Mouse (Mus musculus) C2C12 (cell line): ENCODE measurements around the gene Pus7. TPM values are rescaled to one million over a fixed set of nuclear protein-coding genes. Genes with fewer than 3 reads are reported as not detected.
"Not testable (repeated sequence)": the region's sequence is repeated elsewhere in the genome, so short reads cannot be mapped to it uniquely, and the experiment has no call there.

Experiments
- H3K27me3 ChIP-seq: one replicate; pipeline ENCODE4 v1.6.1; 2011; ENCODE audit not compliant: control insufficient read depth, insufficient read depth, insufficient read length
- H3K36me3 ChIP-seq: one replicate; pipeline ENCODE4 v1.6.1; 2011; ENCODE audit not compliant: control insufficient read depth, insufficient read depth
- H3K4me3 ChIP-seq: one replicate; pipeline ENCODE4 v1.5.1; 2011; ENCODE audit warnings: mild to moderate bottlenecking, control low read depth; ENCODE audit not compliant: poor library complexity, insufficient read depth, severe bottlenecking
- H3K79me2 ChIP-seq: one replicate; pipeline ENCODE4 v1.6.1; 2011; ENCODE audit not compliant: control insufficient read depth, insufficient read depth
- H3K79me3 ChIP-seq: one replicate; pipeline ENCODE4 v1.6.1; 2011; ENCODE audit warnings: low read depth, control low read depth
- H3ac ChIP-seq: one replicate; pipeline ENCODE3; 2011; ENCODE audit warnings: low read depth; ENCODE audit not compliant: control insufficient read depth, insufficient read length
- CEBPB ChIP-seq: IDR thresholded peaks from one replicate; pipeline ENCODE4 v1.6.1; 2011; ENCODE audit warnings: low read depth, mild to moderate bottlenecking, control low read depth, moderate library complexity
- CTCF ChIP-seq: IDR thresholded peaks from one replicate; pipeline ENCODE4 v1.5.1; 2011; ENCODE audit not compliant: control insufficient read depth, insufficient read depth, insufficient read length
- FOSL1 ChIP-seq: IDR thresholded peaks from one replicate; pipeline ENCODE4 v1.8.0; 2011; ENCODE audit warnings: mild to moderate bottlenecking, low read length; ENCODE audit not compliant: poor library complexity, insufficient read depth, severe bottlenecking
- MAX ChIP-seq: IDR thresholded peaks from one replicate; pipeline ENCODE4 v1.6.1; 2011; ENCODE audit warnings: mild to moderate bottlenecking, control low read depth
- MYOD1 ChIP-seq: IDR thresholded peaks from one replicate; pipeline ENCODE4 v1.6.1; 2011; ENCODE audit warnings: low read depth; ENCODE audit not compliant: control insufficient read depth, insufficient read length
- MYOG ChIP-seq: IDR thresholded peaks from one replicate; pipeline ENCODE4 v1.6.1; 2011; ENCODE audit not compliant: control insufficient read depth, insufficient read length; ENCODE audit errors: extremely low read depth
- USF1 ChIP-seq: IDR thresholded peaks from one replicate; pipeline ENCODE4 v1.6.1; 2011; ENCODE audit warnings: low read depth, mild to moderate bottlenecking, control low read depth, moderate library complexity
- polyA plus RNA-seq: library from polyadenylated mRNA; unstranded; fragments of >200 nt; fragmentation: generic; extraction: Trizol; gene quantifications from one replicate; pipeline ENCODE4 v1.2.1, GENCODE M21; 2012; ENCODE audit warnings: missing spikeins

Pus7 gene
- polyA plus RNA-seq, 1 experiment = 12.5 TPM

DNA sequence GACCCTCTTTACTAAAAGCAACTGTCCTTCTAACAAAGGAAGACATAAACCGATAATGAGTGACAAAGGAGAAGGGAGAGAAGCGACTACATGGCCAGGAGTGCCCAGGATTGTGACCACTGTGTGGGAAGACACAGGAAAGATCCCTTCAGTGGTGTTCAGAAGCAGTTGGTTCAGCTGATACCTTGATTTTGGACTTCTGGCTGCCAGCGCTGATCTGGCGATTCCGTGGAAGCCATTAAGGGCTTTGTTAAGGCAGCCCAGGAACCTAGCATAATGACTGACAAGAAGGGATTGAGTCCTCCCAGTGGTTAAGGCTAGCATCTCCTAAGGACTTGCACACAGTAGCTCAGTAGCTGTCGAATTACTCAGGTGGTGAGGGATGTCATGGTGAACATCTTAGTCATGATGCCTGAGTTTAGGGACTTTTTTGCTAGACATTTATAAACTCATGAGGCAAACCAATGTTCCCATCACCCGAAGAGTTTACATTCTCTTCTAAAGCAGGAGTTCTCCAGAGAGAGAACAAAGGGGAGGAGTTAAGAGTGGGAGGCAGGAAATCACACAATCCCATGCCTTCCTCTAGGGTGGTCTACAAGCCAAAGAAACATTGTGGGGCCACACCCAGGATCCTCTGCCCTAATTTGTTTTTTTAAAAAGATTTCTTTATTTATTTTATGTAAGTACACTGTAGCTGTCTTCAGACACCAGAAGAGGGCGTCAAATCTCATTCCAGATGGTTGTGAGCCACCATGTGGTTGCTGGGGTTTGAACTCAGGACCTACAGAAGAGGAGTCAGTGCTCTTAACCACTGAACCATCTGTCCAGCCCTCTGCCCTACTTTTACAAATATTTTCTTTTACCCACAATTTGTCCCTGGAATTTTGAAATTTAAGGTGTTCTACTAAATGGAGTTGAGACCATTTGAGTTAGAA is 69.8 kb downstream of the Pus7 start:
- Histone ChIP-seq H3K79me2 (peaks cover 21% of the 10 kb centered on the region), H3K27me3 (no peaks in the 10 kb centered on the region), H3K36me3 (peaks cover 26% of the 10 kb centered on the region), H3ac (no peak overlapping the region), H3K4me3 (no peak overlapping the region), H3K79me3 (peaks cover 19% of the 10 kb centered on the region)
- no peak for TF ChIP-seq CEBPB
- no peak for TF ChIP-seq MYOG
- TF ChIP-seq USF1 = no peak
- TF ChIP-seq FOSL1 = no peak
- no peak for TF ChIP-seq MAX
- no peak for TF ChIP-seq CTCF
- no peak for TF ChIP-seq MYOD1

DNA sequence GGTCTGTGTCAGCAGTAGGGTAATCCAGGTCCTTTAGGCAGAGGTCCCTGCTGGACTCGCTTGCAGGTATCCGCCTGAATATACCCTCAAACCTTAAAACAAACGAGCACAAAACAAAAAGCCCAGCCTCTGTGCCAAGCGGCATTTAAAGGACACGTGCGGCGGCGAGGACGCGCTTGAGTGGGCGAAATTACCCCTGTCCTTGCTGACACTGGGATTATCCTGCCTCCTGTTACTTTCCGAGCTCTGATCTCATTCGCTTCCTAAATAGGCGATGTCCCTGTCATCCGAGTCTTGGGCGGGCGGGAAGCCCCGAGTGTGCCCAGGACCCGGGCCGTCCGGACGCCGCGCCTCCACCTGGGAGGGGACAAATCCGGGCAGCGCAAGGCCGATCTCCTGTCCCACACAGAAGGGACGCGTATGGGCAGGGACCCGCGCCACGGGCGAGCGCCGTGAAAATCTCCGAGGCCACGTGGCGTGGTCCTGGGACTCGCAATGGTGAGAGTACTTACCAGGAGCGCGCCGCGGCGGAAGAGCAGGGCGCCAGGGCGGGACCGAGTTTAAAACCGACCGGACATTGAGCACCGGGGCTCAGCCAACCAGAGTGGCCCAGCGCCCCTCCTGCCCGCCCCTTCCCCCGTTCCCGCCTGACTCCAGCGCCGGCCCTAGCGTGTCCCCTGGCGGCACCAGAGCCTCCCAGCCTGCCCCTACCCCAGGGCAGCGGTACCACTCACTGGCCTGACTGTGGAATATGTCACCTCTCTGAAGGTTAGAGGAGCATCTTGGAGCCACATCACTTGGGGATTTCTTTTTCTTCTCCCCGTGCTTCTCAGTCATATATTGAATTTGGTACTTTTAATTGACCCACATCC is 71.1 kb downstream of the Pus7 start:
- no peaks in the 10 kb centered on the region for H3K27me3 ChIP-seq
- H3K4me3 ChIP-seq = peak overlapping the region; percentile 65
- peaks cover 21% of the 10 kb centered on the region for H3K79me2 ChIP-seq
- H3K79me3 ChIP-seq = peaks cover 19% of the 10 kb centered on the region
- H3K36me3 ChIP-seq = peaks cover 35% of the 10 kb centered on the region
- H3ac ChIP-seq = peak overlapping the region; percentile 94
- TF ChIP-seq MAX = peak; percentile 88
- peak; percentile 35 for TF ChIP-seq CTCF
- TF ChIP-seq USF1 = peak; percentile 5
- TF ChIP-seq MYOD1 = no peak
- TF ChIP-seq FOSL1 = no peak
- no peak for TF ChIP-seq CEBPB
- no peak for TF ChIP-seq MYOG

DNA sequence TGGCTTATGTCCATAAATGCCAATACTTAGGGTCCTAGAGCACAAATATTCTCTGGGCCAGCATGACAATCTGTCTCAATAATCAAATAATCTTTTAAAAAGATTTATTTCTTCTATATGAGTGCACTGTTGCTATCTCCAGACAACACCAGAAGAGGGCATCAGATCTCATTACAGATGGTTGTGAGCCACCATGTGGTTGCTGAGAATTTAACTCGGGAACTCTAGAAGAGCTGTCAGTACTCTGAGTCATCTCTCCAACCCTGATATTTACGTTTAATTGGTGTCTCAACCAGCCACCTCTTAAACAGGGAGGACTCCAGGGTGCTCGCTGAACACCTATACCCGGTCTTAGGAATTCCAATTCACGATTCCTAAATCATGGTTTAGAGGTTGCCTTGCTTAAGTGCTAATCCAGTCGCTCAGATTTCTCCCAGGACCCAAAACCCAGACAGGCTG is 71.8 kb downstream of the Pus7 start:
- Histone ChIP-seq H3K79me2 (peaks cover 21% of the 10 kb centered on the region), H3K79me3 (peaks cover 19% of the 10 kb centered on the region), H3K4me3 (peak overlapping the region; percentile 65), H3K36me3 (peaks cover 42% of the 10 kb centered on the region)
- not testable (repeated sequence) for H3ac ChIP-seq, H3K27me3 ChIP-seq

DNA sequence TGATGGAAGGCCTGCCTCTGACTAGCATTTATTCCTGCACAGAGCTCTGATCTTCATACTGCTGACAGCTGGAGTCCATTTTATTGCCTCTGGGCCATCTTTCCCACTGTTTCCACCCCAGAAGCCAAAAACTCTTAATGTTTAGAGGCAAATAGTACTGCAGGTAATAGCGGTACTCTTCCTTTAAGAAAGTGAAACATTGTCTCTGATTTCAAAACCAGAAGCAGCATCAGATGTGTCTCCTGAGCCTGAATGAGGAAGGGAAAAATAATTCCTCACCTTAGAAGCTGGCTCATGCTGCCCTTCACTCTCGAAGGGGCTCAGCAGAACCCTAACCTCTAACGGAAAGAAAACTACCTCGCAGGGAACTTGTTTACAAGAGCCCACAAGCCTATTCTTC is 72.3 kb downstream of the Pus7 start:
- Histone ChIP-seq H3K79me2 (peaks cover 21% of the 10 kb centered on the region), H3K27me3 (no peaks in the 10 kb centered on the region), H3K4me3 (no peak overlapping the region), H3ac (no peak overlapping the region), H3K79me3 (peaks cover 19% of the 10 kb centered on the region), H3K36me3 (peaks cover 44% of the 10 kb centered on the region)
- TF ChIP-seq MAX (no peak), MYOG (no peak), FOSL1 (no peak), USF1 (no peak), CEBPB (no peak), CTCF (no peak), MYOD1 (no peak)

DNA sequence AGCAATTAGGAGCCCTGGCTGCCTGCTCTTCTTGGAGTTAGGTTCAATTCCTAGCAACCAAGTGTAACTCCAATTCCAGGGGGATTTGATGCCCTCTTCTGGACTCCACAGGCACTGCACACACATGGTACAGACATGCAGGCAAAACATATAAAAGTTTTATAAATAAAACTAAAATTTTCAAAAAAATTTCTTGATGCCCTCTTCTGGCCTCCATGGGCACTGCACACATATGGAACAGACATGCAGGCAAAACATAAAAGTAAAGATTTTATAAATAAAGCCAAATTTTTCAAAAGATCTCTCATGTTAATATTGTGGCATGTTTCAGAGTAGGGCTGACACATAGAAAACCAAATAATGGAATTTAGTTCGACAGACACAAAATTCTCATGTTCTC is 73.8 kb downstream of the Pus7 start:
- Histone ChIP-seq H3ac (no peak overlapping the region), H3K79me3 (peaks cover 19% of the 10 kb centered on the region), H3K4me3 (no peak overlapping the region), H3K79me2 (peaks cover 21% of the 10 kb centered on the region), H3K36me3 (peaks cover 44% of the 10 kb centered on the region), H3K27me3 (no peaks in the 10 kb centered on the region)
- TF ChIP-seq CEBPB (no peak), FOSL1 (no peak), CTCF (no peak), USF1 (no peak), MYOD1 (no peak), MAX (no peak), MYOG (no peak)

DNA sequence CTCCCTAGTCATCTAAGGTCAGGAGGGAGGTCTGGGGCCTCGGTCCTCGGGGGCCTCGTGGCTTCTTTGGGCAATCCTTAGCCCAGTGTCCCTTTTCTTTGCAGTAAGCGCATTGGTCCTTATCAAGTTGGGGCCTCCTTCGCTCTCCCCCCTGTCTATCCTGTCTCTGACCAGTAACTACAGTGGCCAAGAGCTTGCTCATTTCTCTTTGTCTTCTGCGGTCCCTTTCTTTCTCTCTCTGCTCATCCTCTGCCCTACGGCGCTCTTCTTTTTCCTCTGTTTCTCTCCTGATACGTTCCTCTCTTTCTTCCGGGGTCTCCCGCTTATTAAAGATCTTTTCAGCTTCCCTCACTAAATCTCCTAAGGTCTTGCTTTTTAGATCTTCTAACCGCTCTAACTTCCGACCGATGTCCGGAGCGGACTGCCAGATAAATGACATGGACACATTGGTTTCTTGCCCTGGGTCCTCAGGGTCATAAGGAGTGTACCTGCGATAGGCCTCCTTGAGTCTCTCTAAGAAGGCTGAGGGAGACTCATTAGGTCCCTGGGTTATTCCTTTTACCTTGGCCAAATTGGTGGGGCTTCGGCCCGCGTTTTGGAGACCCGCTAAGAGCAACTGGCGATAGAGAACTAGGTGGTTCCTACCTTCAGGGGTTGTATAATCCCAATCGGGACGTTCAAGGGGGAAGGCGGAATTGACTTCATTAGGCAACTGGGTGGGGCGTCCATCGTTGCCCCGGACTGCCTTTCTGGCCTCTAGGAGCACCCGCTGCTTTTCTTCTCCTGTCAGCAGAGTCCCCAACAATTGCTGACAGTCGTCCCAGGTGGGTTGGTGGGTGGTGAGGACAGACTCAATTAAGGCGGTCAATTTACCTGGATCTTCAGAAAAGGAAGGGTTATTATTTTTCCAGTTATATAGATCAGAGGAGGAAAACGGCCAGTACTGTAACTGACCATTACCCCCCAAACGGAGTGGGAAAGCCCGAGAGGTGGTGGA is 76.6 kb downstream of the Pus7 start:
- peaks cover 17% of the 10 kb centered on the region for H3K79me3 ChIP-seq
- H3K4me3 ChIP-seq, H3K27me3 ChIP-seq, H3ac ChIP-seq: not testable (repeated sequence)
- H3K79me2 ChIP-seq = peaks cover 16% of the 10 kb centered on the region
- H3K36me3 ChIP-seq = peaks cover 57% of the 10 kb centered on the region
